Mouse (Mus musculus): ENCODE results near the gene Hdgfl2. TPM values are rescaled to one million over a fixed set of nuclear protein-coding genes. Genes with fewer than 3 reads are reported as not detected.
A peak's percentile ranks its signal among the peaks of the same experiment; 100 is the strongest.

Gene Hdgfl2
- total and polyA plus RNA-seq, 2 experiments from 2014 or later = 96.4 to 114 TPM

GRCm38 (mm10) chr17:56034040-56034725 is 45.3 kb upstream of the Hdgfl2 start:
- Histone ChIP-seq H3K9ac (no peak overlapping the region), H3K27me3 (ENCODE audit: insufficient read depth, low read length) (no peaks in the 10 kb centered on the region), H3K4me2 (ENCODE audit: low read depth) (no peak overlapping the region), H3K36me3 (ENCODE audit: insufficient read depth) (peaks cover 12% of the 10 kb centered on the region), H3K27ac (ENCODE audit: low read depth, low read length) (no peak overlapping the region), H3K9me3 (ENCODE audit: low read length) (no peaks in the 10 kb centered on the region), H3K4me1 (ENCODE audit: insufficient read depth) (peaks cover 2% of the 10 kb centered on the region; the same call in 1 of the 2 replicates), H3K4me3 (ENCODE audit: low read depth, low read length) (no peak overlapping the region)
- WGBS = 91% methylated on average over 7 of the region's 7 CpGs
- ATAC-seq (no peak), DNase-seq (no peak)
- TF ChIP-seq CTCF (IDR thresholded peaks at IDR 0.05; ENCODE audit: low read depth) = no peak

- no peak overlapping the region for H3K9ac ChIP-seq
Measured at GRCm38 (mm10) chr17:56034726-56035100, 44.7 kb upstream of the Hdgfl2 start.

GRCm38 (mm10) chr17:56035216-56035615 is 44.2 kb upstream of the Hdgfl2 start:
- H3K4me3 ChIP-seq (ENCODE audit: low read depth, low read length) = no peak overlapping the region; the same call in 1 of the 2 replicates
- H3K36me3 ChIP-seq (ENCODE audit: insufficient read depth) = peaks cover 12% of the 10 kb centered on the region
- no peaks in the 10 kb centered on the region for H3K27me3 ChIP-seq (ENCODE audit: insufficient read depth, low read length)
- H3K9ac ChIP-seq = 0 out of 2 replicates have a peak overlapping the region, but pooled peaks have one; percentile 68
- ATAC-seq = no peak
- WGBS = 81% methylated on average over 4 of the region's 4 CpGs
- H3K9me3 ChIP-seq (ENCODE audit: low read length) = no peaks in the 10 kb centered on the region
- no peak overlapping the region for H3K27ac ChIP-seq (ENCODE audit: low read depth, low read length)
- peak overlapping the region; percentile 53 for H3K4me2 ChIP-seq (ENCODE audit: low read depth)
- no peak for TF ChIP-seq CTCF (IDR thresholded peaks at IDR 0.05; ENCODE audit: low read depth)
- peaks cover 2% of the 10 kb centered on the region; the same call in 1 of the 2 replicates for H3K4me1 ChIP-seq (ENCODE audit: insufficient read depth)
- DNase-seq = no peak

More at GRCm38 (mm10) chr17:56034726-56035100, 44.7 kb upstream of the Hdgfl2 start:
- H3K27me3 ChIP-seq (ENCODE audit: insufficient read depth, low read length) = no peaks in the 10 kb centered on the region
- H3K4me2 ChIP-seq (ENCODE audit: low read depth) = no peak overlapping the region
- ATAC-seq = no peak
- H3K4me3 ChIP-seq (ENCODE audit: low read depth, low read length) = no peak overlapping the region
- TF ChIP-seq CTCF (IDR thresholded peaks at IDR 0.05; ENCODE audit: low read depth) = no peak
- peaks cover 12% of the 10 kb centered on the region for H3K36me3 ChIP-seq (ENCODE audit: insufficient read depth)
- H3K4me1 ChIP-seq (ENCODE audit: insufficient read depth) = peaks cover 2% of the 10 kb centered on the region; the same call in 1 of the 2 replicates
- 91% methylated on average over 6 of the region's 6 CpGs for WGBS
- DNase-seq = no peak
- no peak overlapping the region for H3K27ac ChIP-seq (ENCODE audit: low read depth, low read length)
- H3K9me3 ChIP-seq (ENCODE audit: low read length) = no peaks in the 10 kb centered on the region

- H3K9ac ChIP-seq = peak within 1 kb of the TSS; percentile 68
- no peaks in the 10 kb centered on the region for H3K27me3 ChIP-seq (ENCODE audit: insufficient read depth, low read length)
- no peaks in the 10 kb centered on the region for H3K9me3 ChIP-seq (ENCODE audit: low read length)
- under 1% methylated on average over 74 of the region's 74 CpGs for WGBS
- H3K4me1 ChIP-seq (ENCODE audit: insufficient read depth) = peaks cover 8% of the 10 kb centered on the region; the same call in 1 of the 2 replicates
- peak within 1 kb of the TSS; percentile 71 for H3K4me3 ChIP-seq (ENCODE audit: low read depth, low read length)
- H3K27ac ChIP-seq (ENCODE audit: low read depth, low read length) = peak within 1 kb of the TSS; percentile 82
- ATAC-seq (peak; percentile 91), DNase-seq (peak; percentile 100)
- TF ChIP-seq CTCF (IDR thresholded peaks at IDR 0.05; ENCODE audit: low read depth) = peak; percentile 100
- peak within 1 kb of the TSS; percentile 53 for H3K4me2 ChIP-seq (ENCODE audit: low read depth)
- peaks cover 9% of the 10 kb centered on the region for H3K36me3 ChIP-seq (ENCODE audit: insufficient read depth)
Measured at GRCm38 (mm10) chr17:56036176-56036900, 43.1 kb upstream of the Hdgfl2 start, which contains the start of gene Sh3gl1. Sh3gl1 (minus strand) TSS chr17:56036635.

GRCm38 (mm10) chr17:56036901-56037287 is 42.5 kb upstream of the Hdgfl2 start:
- WGBS = 40% methylated on average over 13 of the region's 13 CpGs
- no peaks in the 10 kb centered on the region for H3K27me3 ChIP-seq (ENCODE audit: insufficient read depth, low read length)
- DNase-seq (no peak), ATAC-seq (0 out of 2 replicates have a peak, but pooled peaks have one; percentile 2)
- peak overlapping the region; percentile 39; the same call in 1 of the 2 replicates for H3K9ac ChIP-seq
- H3K4me1 ChIP-seq (ENCODE audit: insufficient read depth) = peaks cover 8% of the 10 kb centered on the region; the same call in 1 of the 2 replicates
- H3K4me2 ChIP-seq (ENCODE audit: low read depth) = peak overlapping the region; percentile 45
- peaks cover 9% of the 10 kb centered on the region for H3K36me3 ChIP-seq (ENCODE audit: insufficient read depth)
- peak overlapping the region; percentile 24; the same call in 1 of the 2 replicates for H3K4me3 ChIP-seq (ENCODE audit: low read depth, low read length)
- no peak for TF ChIP-seq CTCF (IDR thresholded peaks at IDR 0.05; ENCODE audit: low read depth)
- no peak overlapping the region for H3K27ac ChIP-seq (ENCODE audit: low read depth, low read length)
- no peaks in the 10 kb centered on the region for H3K9me3 ChIP-seq (ENCODE audit: low read length)

GRCm38 (mm10) chr17:56038583-56039261 is 40.7 kb upstream of the Hdgfl2 start:
- Histone ChIP-seq H3K36me3 (ENCODE audit: insufficient read depth) (peaks cover 9% of the 10 kb centered on the region), H3K27me3 (ENCODE audit: insufficient read depth, low read length) (no peaks in the 10 kb centered on the region), H3K4me3 (ENCODE audit: low read depth, low read length) (no peak overlapping the region), H3K9ac (no peak overlapping the region), H3K27ac (ENCODE audit: low read depth, low read length) (no peak overlapping the region), H3K4me1 (ENCODE audit: insufficient read depth) (peaks cover 8% of the 10 kb centered on the region; the same call in 1 of the 2 replicates), H3K4me2 (ENCODE audit: low read depth) (no peak overlapping the region), H3K9me3 (ENCODE audit: low read length) (no peaks in the 10 kb centered on the region)
- 80% methylated on average over 8 of the region's 8 CpGs for WGBS
- TF ChIP-seq CTCF (IDR thresholded peaks at IDR 0.05; ENCODE audit: low read depth) = no peak
- ATAC-seq (no peak), DNase-seq (no peak)

Measured in forebrain, postnatal 0 days (tissue).